Mouse (Mus musculus): ENCODE results near the gene Mad1l1. TPM values are rescaled to one million over a fixed set of nuclear protein-coding genes. Genes with fewer than 3 reads are reported as not detected.

The Mad1l1 gene
- polyA plus RNA-seq, 2 experiments = 31.8 to 38.2 TPM

DNA sequence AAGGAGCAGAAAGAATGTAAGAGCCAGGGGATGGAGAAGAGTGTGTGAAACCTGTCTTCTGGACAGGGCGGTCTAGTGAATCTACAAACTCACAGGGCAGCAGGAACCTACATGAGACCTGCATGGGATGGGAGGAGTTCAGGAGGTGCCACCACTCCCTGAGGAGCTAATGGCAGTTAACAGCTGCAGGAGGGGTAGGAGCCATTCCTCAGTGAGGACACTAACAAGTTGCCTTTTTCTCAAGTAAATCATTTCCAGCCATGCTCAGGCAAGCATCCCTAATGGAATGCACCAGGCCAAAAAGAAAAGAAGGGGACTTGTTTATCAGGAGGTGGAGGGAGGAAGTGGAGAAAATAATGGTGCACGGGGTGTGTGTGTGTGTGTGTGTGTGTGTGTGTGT, 95.5 kb downstream of the Mad1l1 start:
- H3K4me1 ChIP-seq (ENCODE audit: control insufficient read depth, insufficient read depth, low read length) = no peaks in the 10 kb centered on the region
- H3K4me2 ChIP-seq (replicated peaks; ENCODE audit: low read depth, low read length, severe bottlenecking) = no peak overlapping the region
- no peak for DNase-seq (ENCODE audit: low spot score)
- H3K27ac ChIP-seq (replicated peaks; ENCODE audit: low read depth, low read length) = no peak overlapping the region
- H3K4me3 ChIP-seq (replicated peaks; ENCODE audit: low read length) = no peak overlapping the region
- no peak for TF ChIP-seq POLR2A (IDR thresholded peaks at IDR 0.05; ENCODE audit: borderline replicate concordance, extremely low read depth, insufficient read depth, insufficient read length)
- H3K9me3 ChIP-seq (ENCODE audit: control insufficient read depth, low read length) = no peaks in the 10 kb centered on the region
- no peak for ATAC-seq (ENCODE audit: low FRiP score, low read depth)
- H3K27me3 ChIP-seq (ENCODE audit: control insufficient read depth, insufficient read depth, low read length) = no peaks in the 10 kb centered on the region
- 86% methylated on average over 2 of the region's 2 CpGs for WGBS
- no peaks in the 10 kb centered on the region for H3K36me3 ChIP-seq (ENCODE audit: control insufficient read depth, insufficient read depth, low read length)
- H3K9ac ChIP-seq (ENCODE audit: low read depth, low read length, severe bottlenecking) = no peak overlapping the region

GRCm38 (mm10) chr5:140225103-140225502, 96.2 kb downstream of the Mad1l1 start:
- Histone ChIP-seq H3K9me3 (ENCODE audit: control insufficient read depth, low read length) (no peaks in the 10 kb centered on the region), H3K27ac (replicated peaks; ENCODE audit: low read depth, low read length) (no peak overlapping the region), H3K27me3 (ENCODE audit: control insufficient read depth, insufficient read depth, low read length) (no peaks in the 10 kb centered on the region), H3K4me2 (replicated peaks; ENCODE audit: low read depth, low read length, severe bottlenecking) (no peak overlapping the region), H3K9ac (ENCODE audit: low read depth, low read length, severe bottlenecking) (no peak overlapping the region), H3K4me3 (replicated peaks; ENCODE audit: low read length) (no peak overlapping the region), H3K4me1 (ENCODE audit: control insufficient read depth, insufficient read depth, low read length) (no peaks in the 10 kb centered on the region), H3K36me3 (ENCODE audit: control insufficient read depth, insufficient read depth, low read length) (no peaks in the 10 kb centered on the region)
- DNase-seq (ENCODE audit: low spot score) (no peak), ATAC-seq (ENCODE audit: low FRiP score, low read depth) (no peak)
- TF ChIP-seq POLR2A (IDR thresholded peaks at IDR 0.05; ENCODE audit: borderline replicate concordance, extremely low read depth, insufficient read depth, insufficient read length) = no peak
- 85% methylated on average over 2 of the region's 2 CpGs for WGBS

DNA sequence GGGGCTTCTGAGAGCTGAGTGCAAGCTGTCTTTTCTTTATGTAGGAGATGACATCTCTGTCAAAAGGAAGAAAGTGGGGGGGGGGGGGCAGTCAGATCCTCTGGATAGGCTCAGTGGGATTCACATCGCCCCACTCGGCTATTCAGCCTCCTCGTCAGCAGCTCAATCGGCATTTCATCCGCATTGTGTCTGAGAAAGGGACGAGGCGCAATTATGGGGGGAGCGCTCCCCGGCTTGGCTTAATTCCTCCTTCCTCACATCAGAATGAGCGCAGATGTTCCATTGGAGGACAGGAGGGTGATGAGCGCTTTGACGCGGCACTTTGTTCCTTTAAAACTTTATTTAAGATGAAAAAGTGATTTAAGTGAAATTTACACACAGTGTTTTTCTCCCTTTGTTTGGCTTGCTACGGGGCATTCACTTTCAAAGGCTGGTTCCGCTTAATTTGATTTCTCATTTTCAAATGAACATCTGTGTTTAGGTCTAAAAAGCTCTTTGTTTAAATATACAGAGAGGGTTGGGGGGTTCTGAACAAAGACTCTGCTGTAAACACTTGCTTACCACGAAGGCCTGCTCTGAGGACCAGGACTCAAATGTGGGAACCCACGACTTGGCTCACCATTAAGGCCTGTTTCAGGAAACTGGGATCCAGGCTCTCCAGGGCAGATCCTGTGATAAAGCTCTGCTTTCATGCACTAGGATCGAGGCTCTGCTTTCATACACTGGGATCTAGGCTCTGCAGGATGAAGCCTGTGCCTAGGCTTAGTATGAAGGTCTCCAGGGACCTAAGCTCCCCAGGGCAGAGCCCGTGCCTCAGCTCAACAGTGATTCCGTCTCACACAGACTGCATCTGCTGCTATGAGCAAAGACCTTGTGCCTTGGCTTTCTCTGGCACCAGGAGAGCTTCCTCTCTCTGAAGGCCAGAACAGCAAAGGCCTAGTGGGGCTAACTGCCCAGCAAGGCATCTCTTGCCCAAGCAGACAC, 98.0 kb downstream of the Mad1l1 start:
- DNase-seq (ENCODE audit: low spot score) = no peak
- Histone ChIP-seq H3K4me3 (replicated peaks; ENCODE audit: low read length) (no peak overlapping the region), H3K9ac (ENCODE audit: low read depth, low read length, severe bottlenecking) (no peak overlapping the region), H3K36me3 (ENCODE audit: control insufficient read depth, insufficient read depth, low read length) (no peaks in the 10 kb centered on the region), H3K4me1 (ENCODE audit: control insufficient read depth, insufficient read depth, low read length) (no peaks in the 10 kb centered on the region), H3K27me3 (ENCODE audit: control insufficient read depth, insufficient read depth, low read length) (no peaks in the 10 kb centered on the region), H3K27ac (replicated peaks; ENCODE audit: low read depth, low read length) (no peak overlapping the region), H3K4me2 (replicated peaks; ENCODE audit: low read depth, low read length, severe bottlenecking) (no peak overlapping the region), H3K9me3 (ENCODE audit: control insufficient read depth, low read length) (no peaks in the 10 kb centered on the region)
- WGBS = 83% methylated on average over 20 of the region's 20 CpGs
- no peak for ATAC-seq (ENCODE audit: low FRiP score, low read depth)
- no peak for TF ChIP-seq POLR2A (IDR thresholded peaks at IDR 0.05; ENCODE audit: borderline replicate concordance, extremely low read depth, insufficient read depth, insufficient read length)

DNA sequence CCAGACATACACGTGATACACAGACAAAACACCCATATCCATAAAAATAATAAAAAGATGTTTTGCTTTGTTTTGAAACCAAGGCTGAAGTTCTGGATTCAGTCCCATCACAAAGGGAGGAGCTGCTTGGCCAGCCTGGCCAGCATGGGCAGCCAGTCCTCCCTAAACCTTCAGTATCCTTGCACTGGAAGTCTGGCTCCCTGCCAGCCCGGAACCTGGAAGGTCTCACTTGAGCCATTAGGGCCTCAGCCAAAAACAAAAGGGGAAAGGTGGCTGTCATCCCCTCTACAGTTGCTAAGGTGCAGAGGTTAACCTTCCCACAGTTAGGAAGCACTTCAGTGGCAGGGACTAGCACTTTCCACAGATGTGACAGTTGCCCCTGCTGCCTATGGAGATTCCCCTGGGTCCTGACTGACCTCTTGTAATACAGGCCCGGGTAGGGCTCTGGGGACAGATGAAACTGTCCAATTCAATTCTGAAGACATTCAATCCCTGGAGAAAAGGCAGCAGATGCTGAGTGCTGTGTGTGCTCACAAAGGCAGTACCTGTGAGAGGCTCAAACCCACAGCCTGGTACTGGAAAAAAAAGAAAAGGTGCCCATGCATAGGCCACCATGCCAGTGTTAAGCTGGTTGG, 100.2 kb downstream of the Mad1l1 start:
- Histone ChIP-seq H3K27me3 (ENCODE audit: control insufficient read depth, insufficient read depth, low read length) (no peaks in the 10 kb centered on the region), H3K9me3 (ENCODE audit: control insufficient read depth, low read length) (no peaks in the 10 kb centered on the region), H3K4me1 (ENCODE audit: control insufficient read depth, insufficient read depth, low read length) (no peaks in the 10 kb centered on the region), H3K9ac (ENCODE audit: low read depth, low read length, severe bottlenecking) (no peak overlapping the region), H3K27ac (replicated peaks; ENCODE audit: low read depth, low read length) (no peak overlapping the region), H3K4me2 (replicated peaks; ENCODE audit: low read depth, low read length, severe bottlenecking) (no peak overlapping the region), H3K36me3 (ENCODE audit: control insufficient read depth, insufficient read depth, low read length) (no peaks in the 10 kb centered on the region), H3K4me3 (replicated peaks; ENCODE audit: low read length) (no peak overlapping the region)
- TF ChIP-seq POLR2A (IDR thresholded peaks at IDR 0.05; ENCODE audit: borderline replicate concordance, extremely low read depth, insufficient read depth, insufficient read length) = no peak
- 73% methylated on average over 3 of the region's 3 CpGs for WGBS
- no peak for ATAC-seq (ENCODE audit: low FRiP score, low read depth)
- DNase-seq (ENCODE audit: low spot score) = no peak

GRCm38 (mm10) chr5:140219252-140219651, 102.1 kb downstream of the Mad1l1 start:
- H3K4me3 ChIP-seq (replicated peaks; ENCODE audit: low read length) = no peak overlapping the region
- 80% methylated on average over 1 of the region's 1 CpGs for whole genome bisulfite sequencing
- no peak overlapping the region for H3K27ac ChIP-seq (replicated peaks; ENCODE audit: low read depth, low read length)
- H3K27me3 ChIP-seq (ENCODE audit: control insufficient read depth, insufficient read depth, low read length) = no peaks in the 10 kb centered on the region
- no peak for TF ChIP-seq POLR2A (IDR thresholded peaks at IDR 0.05; ENCODE audit: borderline replicate concordance, extremely low read depth, insufficient read depth, insufficient read length)
- H3K4me2 ChIP-seq (replicated peaks; ENCODE audit: low read depth, low read length, severe bottlenecking) = no peak overlapping the region
- no peaks in the 10 kb centered on the region for H3K9me3 ChIP-seq (ENCODE audit: control insufficient read depth, low read length)
- H3K36me3 ChIP-seq (ENCODE audit: control insufficient read depth, insufficient read depth, low read length) = no peaks in the 10 kb centered on the region
- ATAC-seq (ENCODE audit: low FRiP score, low read depth) (no peak), DNase-seq (ENCODE audit: low spot score) (no peak)
- no peaks in the 10 kb centered on the region for H3K4me1 ChIP-seq (ENCODE audit: control insufficient read depth, insufficient read depth, low read length)
- H3K9ac ChIP-seq (ENCODE audit: low read depth, low read length, severe bottlenecking) = no peak overlapping the region
